Mouse (Mus musculus): ENCODE measurements around the gene Malrd1. TPM values are rescaled to one million over a fixed set of nuclear protein-coding genes. Genes with fewer than 3 reads are reported as not detected.

Gene Malrd1
- polyA plus RNA-seq (2014; fragmentation: Illumina TruSeq; extraction: RNeasy Lipid Tissue Mini Kit (QIAGEN cat#74804); ENCODE audit: low read depth, low replicate concordance): not detected

GRCm38 (mm10) chr2:15526241-15526924 lies at the start of gene Malrd1:
Malrd1 (plus strand) TSS chr2:15526479.

Data from adrenal gland, adult 10 weeks (tissue).